Mouse (Mus musculus): ENCODE results near the gene Polr2l. TPM values are rescaled to one million over a fixed set of nuclear protein-coding genes. Genes with fewer than 3 reads are reported as not detected.

Polr2l gene
- polyA plus RNA-seq, 1 experiment from 2014 or later = 50.5 TPM

GRCm38 (mm10) chr7:141439140-141439679, 35.7 kb downstream of the Polr2l start:
- H3K9me3 ChIP-seq (ENCODE audit: low read length) = no peaks in the 10 kb centered on the region
- H3K4me2 ChIP-seq (replicated peaks; ENCODE audit: low read depth, low read length) = no peak overlapping the region
- ATAC-seq (no peak), DNase-seq (ENCODE audit: low spot score) (no peak)
- no peak overlapping the region for H3K9ac ChIP-seq (replicated peaks; ENCODE audit: low read depth)
- no peak overlapping the region for H3K27ac ChIP-seq (ENCODE audit: low read length)
- no peaks in the 10 kb centered on the region for H3K27me3 ChIP-seq (replicated peaks; ENCODE audit: insufficient read depth, low read length)
- H3K36me3 ChIP-seq (ENCODE audit: insufficient read depth, low read length) = no peaks in the 10 kb centered on the region
- H3K4me3 ChIP-seq (ENCODE audit: low read depth, low read length) = no peak overlapping the region
- 93% methylated on average over 10 of the region's 10 CpGs for WGBS
- TF ChIP-seq CTCF (IDR thresholded peaks at IDR 0.05) (no peak), EP300 (IDR thresholded peaks at IDR 0.05) (no peak)
- H3K4me1 ChIP-seq (ENCODE audit: insufficient read depth, low read depth, low read length) = peaks cover 27% of the 10 kb centered on the region

- ATAC-seq = no peak
- H3K9me3 ChIP-seq (ENCODE audit: low read length) = no peaks in the 10 kb centered on the region
- 90% methylated on average over 12 of the region's 12 CpGs for WGBS
- H3K27me3 ChIP-seq (replicated peaks; ENCODE audit: insufficient read depth, low read length) = no peaks in the 10 kb centered on the region
- DNase-seq (ENCODE audit: low spot score) = no peak
- no peak overlapping the region for H3K27ac ChIP-seq (ENCODE audit: low read length)
- no peaks in the 10 kb centered on the region for H3K36me3 ChIP-seq (ENCODE audit: insufficient read depth, low read length)
- H3K4me3 ChIP-seq (ENCODE audit: low read depth, low read length) = no peak overlapping the region
- no peak overlapping the region for H3K4me2 ChIP-seq (replicated peaks; ENCODE audit: low read depth, low read length)
- TF ChIP-seq EP300 (IDR thresholded peaks at IDR 0.05) = no peak
- TF ChIP-seq CTCF (IDR thresholded peaks at IDR 0.05) = no peak
- no peak overlapping the region for H3K9ac ChIP-seq (replicated peaks; ENCODE audit: low read depth)
- H3K4me1 ChIP-seq (ENCODE audit: insufficient read depth, low read depth, low read length) = peaks cover 25% of the 10 kb centered on the region
Measured at GRCm38 (mm10) chr7:141438201-141438968, 36.5 kb downstream of the Polr2l start.

DNA sequence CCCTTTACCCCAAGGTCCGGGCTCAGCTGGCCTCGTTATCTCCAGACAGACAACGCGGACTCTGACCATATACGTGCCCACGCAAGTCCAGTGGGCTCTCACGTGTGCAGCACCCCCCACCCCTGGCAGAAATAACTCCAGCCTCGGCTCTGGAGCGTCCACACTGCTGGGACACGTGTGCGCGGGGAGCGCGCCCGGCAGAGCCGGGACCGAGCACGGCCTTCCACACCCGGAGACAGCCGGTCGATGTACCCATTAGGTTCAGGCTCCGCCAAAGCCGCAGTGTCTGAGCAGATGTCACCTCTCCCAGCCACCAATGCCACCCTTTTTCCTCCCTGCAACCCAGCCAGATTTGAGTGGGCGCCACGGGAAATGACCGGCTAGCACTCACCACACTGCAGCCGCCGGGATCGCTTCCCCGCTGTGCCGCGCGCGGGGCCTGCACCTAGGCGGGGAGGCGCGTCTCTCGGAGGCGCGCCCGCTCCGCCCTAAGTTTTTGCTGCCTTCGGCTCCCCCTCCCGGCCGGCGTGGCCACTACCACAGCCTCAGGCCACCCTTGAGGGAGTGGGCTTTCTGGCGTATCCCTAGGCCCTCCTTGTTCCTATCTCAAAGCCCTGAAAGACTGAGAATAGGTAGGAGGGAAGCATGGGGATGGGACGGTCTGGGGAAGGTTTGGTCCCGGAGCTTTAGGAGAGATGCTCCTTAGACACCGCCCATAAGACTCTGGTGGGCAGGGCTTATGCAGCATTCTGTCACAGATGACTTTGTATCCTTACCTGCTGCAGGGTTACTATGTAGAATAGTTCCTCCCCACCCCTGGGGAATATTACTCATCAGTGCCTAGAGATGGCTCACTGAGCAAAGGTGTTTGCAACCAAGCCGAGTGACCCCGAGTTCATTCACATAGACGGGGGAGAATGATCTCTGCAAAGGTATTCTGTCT, 37.5 kb downstream of the Polr2l start, which contains the start of gene Slc25a22:
Slc25a22 (minus strand) TSS at position 715 of the 943 bp plus-strand sequence.
- TF ChIP-seq CTCF (IDR thresholded peaks at IDR 0.05) (peak; percentile 83), EP300 (IDR thresholded peaks at IDR 0.05) (no peak)
- H3K9ac ChIP-seq (replicated peaks; ENCODE audit: low read depth) = peak within 1 kb of the TSS; percentile 36
- no peaks in the 10 kb centered on the region for H3K27me3 ChIP-seq (replicated peaks; ENCODE audit: insufficient read depth, low read length)
- H3K4me2 ChIP-seq (replicated peaks; ENCODE audit: low read depth, low read length) = peak within 1 kb of the TSS; percentile 86
- ATAC-seq (peak; percentile 86), DNase-seq (ENCODE audit: low spot score) (peak; percentile 87)
- peak within 1 kb of the TSS; percentile 65 for H3K4me3 ChIP-seq (ENCODE audit: low read depth, low read length)
- peaks cover 20% of the 10 kb centered on the region for H3K4me1 ChIP-seq (ENCODE audit: insufficient read depth, low read depth, low read length)
- H3K27ac ChIP-seq (ENCODE audit: low read length) = 0 out of 2 replicates have a peak within 1 kb of the TSS, but pooled peaks have one; percentile 20
- no peaks in the 10 kb centered on the region for H3K36me3 ChIP-seq (ENCODE audit: insufficient read depth, low read length)
- WGBS = 5% methylated on average over 52 of the region's 53 CpGs
- H3K9me3 ChIP-seq (ENCODE audit: low read length) = no peaks in the 10 kb centered on the region

- H3K4me1 ChIP-seq (ENCODE audit: insufficient read depth, low read depth, low read length) = peaks cover 20% of the 10 kb centered on the region
- DNase-seq (ENCODE audit: low spot score) = no peak
Measured at GRCm38 (mm10) chr7:141436523-141436892, 38.4 kb downstream of the Polr2l start.

DNA sequence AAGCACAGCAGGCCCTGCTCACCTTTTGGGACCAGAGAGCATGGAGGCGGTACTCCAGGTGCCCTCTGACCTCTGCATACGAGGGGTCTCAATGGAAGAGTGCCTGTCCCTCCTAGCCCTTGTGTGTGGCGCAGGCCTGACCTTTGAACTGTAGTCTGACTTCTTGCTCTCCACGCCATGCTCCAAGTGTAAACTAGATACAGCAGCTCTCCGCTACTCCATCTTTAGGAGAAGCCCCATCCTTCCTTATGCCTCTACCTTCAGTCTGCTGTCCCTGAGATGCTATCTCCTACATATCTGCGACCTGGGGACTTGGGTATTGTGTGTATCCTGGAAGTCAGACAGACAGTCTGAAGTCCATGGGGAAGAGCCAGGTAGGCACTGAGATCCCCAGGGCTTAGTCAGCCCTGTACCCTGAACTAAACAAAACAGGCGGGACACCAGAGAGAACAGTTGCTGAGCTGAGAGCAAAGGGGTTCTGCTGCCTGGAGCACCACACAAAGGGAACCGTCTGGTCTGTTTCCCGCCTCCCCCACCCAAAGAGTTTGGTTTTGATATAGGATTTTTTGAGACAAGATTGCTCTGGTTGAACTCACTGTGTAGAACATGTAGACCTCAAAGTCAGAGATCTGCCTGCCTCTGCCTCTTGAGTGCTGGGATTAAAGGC, 38.9 kb downstream of the Polr2l start:
- no peak overlapping the region for H3K4me2 ChIP-seq (replicated peaks; ENCODE audit: low read depth, low read length)
- no peak for TF ChIP-seq CTCF (IDR thresholded peaks at IDR 0.05)
- TF ChIP-seq EP300 (IDR thresholded peaks at IDR 0.05) = no peak
- H3K9ac ChIP-seq (replicated peaks; ENCODE audit: low read depth) = no peak overlapping the region
- H3K9me3 ChIP-seq (ENCODE audit: low read length) = no peaks in the 10 kb centered on the region
- ATAC-seq (no peak), DNase-seq (ENCODE audit: low spot score) (no peak)
- H3K4me3 ChIP-seq (ENCODE audit: low read depth, low read length) = no peak overlapping the region
- no peaks in the 10 kb centered on the region; the same call in 1 of the 2 replicates for H3K36me3 ChIP-seq (ENCODE audit: insufficient read depth, low read length)
- WGBS = 82% methylated on average over 9 of the region's 9 CpGs
- peaks cover 20% of the 10 kb centered on the region for H3K4me1 ChIP-seq (ENCODE audit: insufficient read depth, low read depth, low read length)
- no peak overlapping the region for H3K27ac ChIP-seq (ENCODE audit: low read length)
- H3K27me3 ChIP-seq (replicated peaks; ENCODE audit: insufficient read depth, low read length) = no peaks in the 10 kb centered on the region

More at GRCm38 (mm10) chr7:141436523-141436892, 38.4 kb downstream of the Polr2l start:
- H3K36me3 ChIP-seq (ENCODE audit: insufficient read depth, low read length) = no peaks in the 10 kb centered on the region; the same call in 1 of the 2 replicates
- no peak for TF ChIP-seq EP300 (IDR thresholded peaks at IDR 0.05)
- TF ChIP-seq CTCF (IDR thresholded peaks at IDR 0.05) = no peak
- no peak overlapping the region for H3K27ac ChIP-seq (ENCODE audit: low read length)
- 50% methylated on average over 2 of the region's 2 CpGs for WGBS
- ATAC-seq = no peak
- no peaks in the 10 kb centered on the region for H3K27me3 ChIP-seq (replicated peaks; ENCODE audit: insufficient read depth, low read length)
- no peak overlapping the region for H3K9ac ChIP-seq (replicated peaks; ENCODE audit: low read depth)
- H3K4me2 ChIP-seq (replicated peaks; ENCODE audit: low read depth, low read length) = peak overlapping the region; percentile 86
- H3K4me3 ChIP-seq (ENCODE audit: low read depth, low read length) = peak overlapping the region; percentile 65; the same call in 1 of the 2 replicates
- H3K9me3 ChIP-seq (ENCODE audit: low read length) = no peaks in the 10 kb centered on the region
